Mouse (Mus musculus): ENCODE measurements at regions not wholly inside any gene's neighbourhood (a gene's known extent, or its start where the extent isn't known, plus 50 kb on each side); places are given as distances from the start of the nearest gene placed in this dataset.

DNA sequence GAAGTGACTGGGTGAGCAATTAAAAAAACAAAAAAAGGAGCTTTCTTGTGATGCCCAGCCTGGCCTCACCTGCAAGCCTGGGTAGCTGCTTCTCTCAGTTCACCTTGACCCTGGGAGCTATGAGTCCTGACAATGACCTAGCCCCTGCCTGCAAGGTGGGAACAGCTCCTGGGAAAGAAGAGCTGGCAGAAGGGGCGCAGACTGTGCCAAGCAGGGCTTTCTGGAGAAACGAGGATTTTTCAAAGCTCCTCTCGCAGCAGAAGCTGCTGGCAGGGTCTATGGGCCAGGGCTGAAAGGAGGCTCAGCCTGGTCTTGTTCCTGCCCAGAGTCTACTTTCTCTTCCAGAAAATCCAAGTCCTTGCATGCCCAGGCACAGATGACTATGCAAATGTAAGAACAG, 380.4 kb downstream of the Zfp536 start:
- no peak for DNase-seq

DNA sequence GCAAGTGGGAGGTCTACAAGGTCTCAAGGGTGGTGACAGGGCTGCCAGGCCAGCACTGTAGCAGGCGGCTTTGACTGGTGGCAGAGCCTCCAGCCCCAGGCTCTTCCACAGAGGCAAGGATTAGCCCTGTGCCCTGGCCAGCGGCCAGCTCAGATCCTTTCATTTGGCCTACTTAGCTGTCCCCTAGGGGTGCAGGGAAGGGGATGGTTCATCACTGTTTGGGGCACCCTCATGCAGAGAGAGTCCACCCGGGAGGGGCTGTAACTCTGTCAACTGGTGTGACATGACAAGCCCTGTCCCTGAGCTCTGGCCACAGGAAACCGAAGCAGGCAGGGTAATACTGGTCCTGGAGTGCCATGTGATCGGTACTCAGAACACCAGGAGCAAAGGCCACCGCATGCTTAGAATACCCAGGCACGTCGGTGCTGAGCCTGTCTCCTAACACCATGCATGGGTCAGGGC, 378.4 kb downstream of the Zfp536 start:
- DNase-seq, result no peak

DNA sequence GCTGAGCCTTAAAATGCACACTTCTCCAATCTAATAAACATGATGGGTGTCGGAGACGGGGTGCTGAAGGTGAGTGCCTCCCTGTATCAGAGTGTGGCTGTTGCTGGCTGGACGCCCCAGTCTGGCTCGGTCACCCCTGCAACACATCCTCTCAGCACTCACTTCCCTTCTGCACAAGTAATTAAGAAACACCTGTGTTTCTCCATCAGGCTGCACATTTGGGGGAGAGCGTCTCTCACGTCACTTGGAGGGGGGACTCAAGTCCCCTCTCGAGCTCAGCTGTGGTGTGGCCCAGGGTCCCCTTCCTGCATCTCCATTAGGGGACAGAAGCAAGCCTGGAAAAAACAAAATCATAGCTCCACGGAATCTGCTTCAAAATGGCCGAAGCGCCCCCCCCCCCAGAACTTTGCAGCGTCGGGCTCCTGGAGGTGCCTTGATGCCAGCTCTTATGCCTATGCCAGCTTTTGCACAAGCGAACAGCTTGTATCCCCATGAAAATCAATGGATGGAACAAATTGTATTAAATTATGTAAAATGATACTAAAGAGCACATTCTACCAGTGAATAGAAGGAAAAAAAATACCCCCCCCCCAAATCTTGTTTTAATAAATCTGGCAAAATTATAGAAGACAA, 377.4 kb downstream of the Zfp536 start:
- no peak for DNase-seq

DNA sequence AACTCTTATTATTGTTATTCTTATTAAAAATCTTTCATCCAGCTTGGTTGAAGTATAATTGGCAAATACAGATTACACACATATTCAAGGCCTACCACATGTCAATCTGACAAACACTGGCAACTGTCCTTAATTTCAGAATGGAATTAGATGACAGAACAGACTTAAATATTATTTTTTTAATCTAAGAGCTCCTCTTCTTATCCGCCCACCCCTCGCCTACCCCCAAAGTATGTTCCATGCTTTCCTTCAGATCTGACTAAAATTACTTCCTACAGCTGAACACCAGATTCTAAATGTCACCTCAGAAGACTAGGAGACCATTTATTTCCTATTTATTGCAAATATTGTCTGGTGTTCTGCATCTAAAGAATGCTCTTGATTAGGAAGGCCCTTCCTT, 370.0 kb downstream of the Zfp536 start:
- no peak for DNase-seq

DNA sequence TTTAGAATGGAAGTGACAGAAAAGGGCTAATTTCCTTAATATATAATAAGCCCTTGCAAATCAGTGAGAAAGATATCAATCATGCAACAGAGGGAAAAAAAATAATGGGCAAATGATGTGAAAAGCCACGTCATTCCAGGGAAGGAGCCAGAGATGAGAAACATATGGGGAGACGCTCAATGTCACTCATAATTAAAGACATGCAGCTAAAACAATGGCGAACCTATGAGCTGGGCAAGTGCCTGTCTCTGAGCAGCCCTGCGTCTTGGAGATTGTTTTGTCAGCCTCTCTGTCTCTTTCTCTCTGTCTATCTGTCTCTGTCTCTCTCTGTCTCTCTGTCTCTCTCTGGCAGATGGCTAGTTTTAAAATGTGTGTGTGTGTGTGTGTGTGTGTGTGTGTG, 360.1 kb downstream of the Zfp536 start:
- no peak for DNase-seq

DNA sequence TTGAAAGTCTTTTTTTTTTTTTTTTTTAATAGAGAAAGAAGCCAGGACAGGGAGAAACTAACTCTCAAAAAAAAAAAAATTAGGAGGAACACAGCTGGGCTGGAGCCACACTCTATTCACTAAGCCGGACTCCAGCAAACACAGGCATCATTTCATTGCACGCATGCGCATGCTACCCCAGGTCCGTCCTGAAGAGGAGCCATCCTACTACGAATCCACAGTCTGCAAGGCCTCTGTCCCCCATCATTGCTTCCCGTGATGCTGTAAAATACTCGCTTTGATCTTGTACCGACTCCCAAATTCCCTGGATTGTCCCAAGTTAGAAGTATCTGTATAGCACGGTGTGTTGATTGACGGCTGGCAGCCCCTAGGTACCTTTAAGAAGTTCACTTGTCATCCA, 351.7 kb downstream of the Zfp536 start:
- DNase-seq, result no peak

Data from kidney, adult 18-20 months (tissue).